Mouse (Mus musculus) lung, embryonic 16.5 days (tissue): ENCODE measurements around the gene Krt87. TPM values are rescaled to one million over a fixed set of nuclear protein-coding genes. Genes with fewer than 3 reads are reported as not detected.
A peak's percentile ranks its signal among the peaks of the same experiment; 100 is the strongest.

Source experiments
- ATAC-seq: fragments of 200-750 bp; cut with Nextera tagmentation; 2 replicates; pipeline ENCODE4 v1.8.0; 2017; ENCODE audit warnings: low read depth, mild to moderate bottlenecking, moderate library complexity
- H3K27ac ChIP-seq: fragments of 300-500 bp; sonication (generic); 2 replicates; pipeline ENCODE4 v1.5.1; 2014; ENCODE audit warnings: mild to moderate bottlenecking, control low read depth, low read length
- H3K27me3 ChIP-seq: fragments of 300-500 bp; sonication (generic); 2 replicates; pipeline ENCODE4 v1.6.1; 2014; ENCODE audit warnings: low read depth, low read length, mixed read lengths; ENCODE audit not compliant: control insufficient read depth, insufficient read depth
- H3K36me3 ChIP-seq: fragments of 300-500 bp; sonication (generic); 2 replicates; pipeline ENCODE4 v1.6.1; 2014; ENCODE audit warnings: low read length; ENCODE audit not compliant: control insufficient read depth, insufficient read depth
- H3K4me1 ChIP-seq: fragments of 300-500 bp; sonication (generic); replicated peaks from 2 replicates; pipeline ENCODE4 v1.6.1; 2014; ENCODE audit warnings: low read length, mixed read lengths; ENCODE audit not compliant: control insufficient read depth, insufficient read depth
- H3K4me2 ChIP-seq: fragments of 300-500 bp; sonication (generic); 2 replicates; pipeline ENCODE4 v1.6.1; 2014; ENCODE audit warnings: low read depth, low read length, control low read depth
- H3K4me3 ChIP-seq: fragments of 300-500 bp; sonication (generic); 2 replicates; pipeline ENCODE4 v1.5.1; 2014; ENCODE audit warnings: mild to moderate bottlenecking, low read length, control low read depth
- H3K9ac ChIP-seq: fragments of 300-500 bp; sonication (generic); 2 replicates; pipeline ENCODE4 v1.6.1; 2014; ENCODE audit warnings: low read length, control low read depth
- H3K9me3 ChIP-seq: fragments of 300-500 bp; sonication (generic); 2 replicates; pipeline ENCODE4 v1.6.1; 2016; ENCODE audit warnings: low read length; ENCODE audit not compliant: control insufficient read depth
- WGBS: fragments of 180-500 bp; shearing (Covaris S2); extraction: QIAGEN DNeasy Blood & Tissue Kit; methylation state at CpG from one replicate; pipeline ENCODE4 v1.1.7; 2014; 5-methylcytosine and 5-hydroxymethylcytosine counted together
- polyA plus RNA-seq: library from polyadenylated mRNA; unstranded; fragments of >200 nt; fragmentation: Nextera tagmentation; extraction: Ambion mirVana; gene quantifications from 2 replicates; pipeline ENCODE4 v1.2.1, GENCODE M21; 2015

Gene Krt87
- 0.26 and 0.31 TPM in 2 replicates for polyA plus RNA-seq

- H3K9me3 ChIP-seq: no peaks in the 10 kb centered on the region
- no peaks in the 10 kb centered on the region; the same call in 1 of the 2 replicates for H3K4me1 ChIP-seq
- no peak within 1 kb of the TSS for H3K4me3 ChIP-seq
- H3K27me3 ChIP-seq: peaks cover 21% of the 10 kb centered on the region
- H3K4me2 ChIP-seq: peak within 1 kb of the TSS; percentile 2; the same call in 1 of the 2 replicates
- H3K9ac ChIP-seq: no peak within 1 kb of the TSS
- ATAC-seq: no peak
- no peaks in the 10 kb centered on the region for H3K36me3 ChIP-seq
- no peak within 1 kb of the TSS for H3K27ac ChIP-seq
- 3% methylated on average over 34 of the region's 34 CpGs for WGBS
These were observed at the start of gene Krt87 for GRCm38 (mm10) chr15:101438555-101438954. Gene Krt87, minus strand, starts transcription at chr15:101438804.

- 70% methylated on average over 11 of the region's 11 CpGs for whole genome bisulfite sequencing
- no peak for ATAC-seq
- Histone ChIP-seq H3K4me3 (no peak overlapping the region), H3K4me1 (no peaks in the 10 kb centered on the region), H3K36me3 (no peaks in the 10 kb centered on the region), H3K9ac (no peak overlapping the region), H3K9me3 (no peaks in the 10 kb centered on the region), H3K27ac (no peak overlapping the region), H3K4me2 (no peak overlapping the region), H3K27me3 (no peaks in the 10 kb centered on the region)
These were observed 47.5 kb upstream of the Krt87 start for GRCm38 (mm10) chr15:101485911-101486635.

GRCm38 (mm10) chr15:101484939-101485338 is 46.3 kb upstream of the Krt87 start:
- no peak overlapping the region for H3K9ac ChIP-seq
- H3K27ac ChIP-seq: no peak overlapping the region
- H3K27me3 ChIP-seq: no peaks in the 10 kb centered on the region
- 80% methylated on average over 1 of the region's 1 CpGs for WGBS
- no peak overlapping the region for H3K4me2 ChIP-seq
- no peak for ATAC-seq
- H3K9me3 ChIP-seq: no peaks in the 10 kb centered on the region
- H3K36me3 ChIP-seq: no peaks in the 10 kb centered on the region
- H3K4me3 ChIP-seq: no peak overlapping the region
- no peaks in the 10 kb centered on the region for H3K4me1 ChIP-seq

- Histone ChIP-seq H3K36me3 (no peaks in the 10 kb centered on the region), H3K27ac (no peak overlapping the region), H3K4me1 (peaks cover 7% of the 10 kb centered on the region; the same call in 1 of the 2 replicates), H3K4me3 (no peak overlapping the region), H3K9me3 (no peaks in the 10 kb centered on the region), H3K27me3 (peaks cover 6% of the 10 kb centered on the region), H3K4me2 (no peak overlapping the region), H3K9ac (no peak overlapping the region)
- ATAC-seq: no peak
- WGBS: 33% methylated on average over 1 of the region's 1 CpGs
These were observed 45.0 kb upstream of the Krt87 start for GRCm38 (mm10) chr15:101483646-101484045.

- Histone ChIP-seq H3K4me2 (no peak overlapping the region), H3K9me3 (no peaks in the 10 kb centered on the region), H3K9ac (no peak overlapping the region), H3K4me1 (peaks cover 7% of the 10 kb centered on the region; the same call in 1 of the 2 replicates), H3K27me3 (peaks cover 6% of the 10 kb centered on the region), H3K4me3 (no peak overlapping the region), H3K36me3 (no peaks in the 10 kb centered on the region), H3K27ac (no peak overlapping the region)
- no peak for ATAC-seq
- WGBS: 20% methylated on average over 4 of the region's 4 CpGs
These were observed 43.5 kb upstream of the Krt87 start for GRCm38 (mm10) chr15:101482056-101482455.

GRCm38 (mm10) chr15:101479666-101480060 is 41.1 kb upstream of the Krt87 start:
- Histone ChIP-seq H3K4me3 (peak overlapping the region; percentile 37), H3K9me3 (no peaks in the 10 kb centered on the region), H3K36me3 (no peaks in the 10 kb centered on the region), H3K27me3 (peaks cover 6% of the 10 kb centered on the region), H3K27ac (no peak overlapping the region), H3K9ac (peak overlapping the region; percentile 42), H3K4me2 (peak overlapping the region; percentile 61), H3K4me1 (peaks cover 7% of the 10 kb centered on the region; the same call in 1 of the 2 replicates)
- 32% methylated on average over 11 of the region's 11 CpGs for WGBS
- no peak for ATAC-seq

GRCm38 (mm10) chr15:101479007-101479665 is 40.5 kb upstream of the Krt87 start:
- Histone ChIP-seq H3K36me3 (no peaks in the 10 kb centered on the region), H3K9ac (peak overlapping the region; percentile 42), H3K27ac (no peak overlapping the region), H3K4me2 (peak overlapping the region; percentile 61), H3K9me3 (no peaks in the 10 kb centered on the region), H3K4me3 (peak overlapping the region; percentile 37), H3K4me1 (peaks cover 7% of the 10 kb centered on the region; the same call in 1 of the 2 replicates), H3K27me3 (peaks cover 6% of the 10 kb centered on the region)
- 5% methylated on average over 31 of the region's 31 CpGs for whole genome bisulfite sequencing
- ATAC-seq: peak; percentile 73

GRCm38 (mm10) chr15:101472952-101473528 is 34.4 kb upstream of the Krt87 start, which contains the start of gene Krt86:
Gene Krt86, plus strand, starts transcription at chr15:101473478.
- Histone ChIP-seq H3K4me3 (no peak within 1 kb of the TSS), H3K27me3 (no peaks in the 10 kb centered on the region), H3K27ac (no peak within 1 kb of the TSS), H3K36me3 (no peaks in the 10 kb centered on the region), H3K4me1 (no peaks in the 10 kb centered on the region), H3K9ac (no peak within 1 kb of the TSS), H3K9me3 (no peaks in the 10 kb centered on the region), H3K4me2 (no peak within 1 kb of the TSS)
- WGBS: 30% methylated on average over 10 of the region's 10 CpGs
- ATAC-seq: no peak

GRCm38 (mm10) chr15:101469093-101469492 is 30.5 kb upstream of the Krt87 start:
- WGBS: 72% methylated on average over 4 of the region's 4 CpGs
- H3K4me2 ChIP-seq: no peak overlapping the region
- no peak overlapping the region for H3K9ac ChIP-seq
- H3K36me3 ChIP-seq: no peaks in the 10 kb centered on the region
- no peak for ATAC-seq
- no peak overlapping the region for H3K4me3 ChIP-seq
- no peaks in the 10 kb centered on the region for H3K9me3 ChIP-seq
- no peaks in the 10 kb centered on the region for H3K4me1 ChIP-seq
- no peak overlapping the region for H3K27ac ChIP-seq
- no peaks in the 10 kb centered on the region for H3K27me3 ChIP-seq
